Mouse (Mus musculus): Measurements from ENCODE around the gene Amn. TPM values are rescaled to one million over a fixed set of nuclear protein-coding genes. Genes with fewer than 3 reads are reported as not detected.

Gene Amn
- polyA plus RNA-seq, 1 experiment from 2014 or later = 16.3 TPM

- H3K4me1 ChIP-seq (ENCODE audit: control insufficient read depth, insufficient read depth, low read length) = no peaks in the 10 kb centered on the region
- H3K27ac ChIP-seq (ENCODE audit: low read length) = no peak overlapping the region
- peaks cover 25% of the 10 kb centered on the region for H3K36me3 ChIP-seq (ENCODE audit: control insufficient read depth, insufficient read depth, low read length)
- no peak overlapping the region for H3K9ac ChIP-seq (ENCODE audit: low read length)
- H3K9me3 ChIP-seq (replicated peaks; ENCODE audit: control insufficient read depth, low read length) = no peaks in the 10 kb centered on the region
- 94% methylated on average over 21 of the region's 21 CpGs for WGBS
- H3K4me2 ChIP-seq (ENCODE audit: low read depth, low read length) = no peak overlapping the region
- H3K27me3 ChIP-seq (ENCODE audit: control insufficient read depth, insufficient read depth, low read length) = no peaks in the 10 kb centered on the region
- ATAC-seq (ENCODE audit: insufficient read depth, low FRiP score) = no peak
- H3K4me3 ChIP-seq (replicated peaks; ENCODE audit: low read length) = no peak overlapping the region
Measured at GRCm38 (mm10) chr12:111324536-111324935, 53.6 kb downstream of the Amn start.

GRCm38 (mm10) chr12:111324949-111325348 lies 54.1 kb downstream of the Amn start:
- Histone ChIP-seq H3K9ac (ENCODE audit: low read length) (no peak overlapping the region), H3K36me3 (ENCODE audit: control insufficient read depth, insufficient read depth, low read length) (peaks cover 25% of the 10 kb centered on the region), H3K9me3 (replicated peaks; ENCODE audit: control insufficient read depth, low read length) (no peaks in the 10 kb centered on the region), H3K4me3 (replicated peaks; ENCODE audit: low read length) (no peak overlapping the region), H3K4me1 (ENCODE audit: control insufficient read depth, insufficient read depth, low read length) (no peaks in the 10 kb centered on the region), H3K4me2 (ENCODE audit: low read depth, low read length) (no peak overlapping the region), H3K27ac (ENCODE audit: low read length) (no peak overlapping the region), H3K27me3 (ENCODE audit: control insufficient read depth, insufficient read depth, low read length) (no peaks in the 10 kb centered on the region)
- ATAC-seq (ENCODE audit: insufficient read depth, low FRiP score) = no peak
- 92% methylated on average over 12 of the region's 12 CpGs for WGBS

GRCm38 (mm10) chr12:111325744-111326424 lies 55.0 kb downstream of the Amn start:
- Histone ChIP-seq H3K27me3 (ENCODE audit: control insufficient read depth, insufficient read depth, low read length) (no peaks in the 10 kb centered on the region), H3K36me3 (ENCODE audit: control insufficient read depth, insufficient read depth, low read length) (peaks cover 25% of the 10 kb centered on the region), H3K27ac (ENCODE audit: low read length) (no peak overlapping the region), H3K9me3 (replicated peaks; ENCODE audit: control insufficient read depth, low read length) (no peaks in the 10 kb centered on the region), H3K4me2 (ENCODE audit: low read depth, low read length) (no peak overlapping the region), H3K9ac (ENCODE audit: low read length) (no peak overlapping the region), H3K4me1 (ENCODE audit: control insufficient read depth, insufficient read depth, low read length) (no peaks in the 10 kb centered on the region), H3K4me3 (replicated peaks; ENCODE audit: low read length) (no peak overlapping the region)
- 92% methylated on average over 18 of the region's 18 CpGs for WGBS
- ATAC-seq (ENCODE audit: insufficient read depth, low FRiP score) = no peak

Other genes starting within 250 kb of the Amn start
- 9.5 and 10.9 TPM in 2 replicates for gene Rcor1, start 231.7 kb upstream of the Amn start, polyA plus RNA-seq (2015; fragmentation: Nextera tagmentation; extraction: Ambion mirVana)
- gene Traf3, start 104.7 kb upstream of the Amn start, polyA plus RNA-seq (2015; fragmentation: Nextera tagmentation; extraction: Ambion mirVana) = 8.2 and 8.4 TPM in 2 replicates
- not detected in 2 replicates for gene 4930595D18Rik, start 86.6 kb upstream of the Amn start, polyA plus RNA-seq (2015; fragmentation: Nextera tagmentation; extraction: Ambion mirVana)
- gene Cdc42bpb, start 106.6 kb downstream of the Amn start, polyA plus RNA-seq (2015; fragmentation: Nextera tagmentation; extraction: Ambion mirVana) = 29.3 and 32.9 TPM in 2 replicates
- gene Lbhd2, start 135.7 kb downstream of the Amn start, polyA plus RNA-seq (2015; fragmentation: Nextera tagmentation; extraction: Ambion mirVana) = 1.4 and 1.6 TPM in 2 replicates
- gene Exoc3l4, start 145.9 kb downstream of the Amn start, polyA plus RNA-seq (2015; fragmentation: Nextera tagmentation; extraction: Ambion mirVana) = 9.0 and 9.6 TPM in 2 replicates
- 11.2 and 12.8 TPM in 2 replicates for gene Tnfaip2, start 171.4 kb downstream of the Amn start, polyA plus RNA-seq (2015; fragmentation: Nextera tagmentation; extraction: Ambion mirVana)
- gene Gm266, start 214.7 kb downstream of the Amn start, polyA plus RNA-seq (2015; fragmentation: Nextera tagmentation; extraction: Ambion mirVana) = 12.9 and 15.2 TPM in 2 replicates